Mouse (Mus musculus): ENCODE results near the gene Rab11fip3.

Gene Rab11fip3

GRCm38 (mm10) chr17:26087059-26087564 is 17.8 kb upstream of the Rab11fip3 start:
- in situ Hi-C loops (cut with MboI, MseI): no loop called here

GRCm38 (mm10) chr17:26080867-26081266 is 11.5 kb upstream of the Rab11fip3 start:
- in situ Hi-C loops (cut with MboI, MseI): no loop called here

- in situ Hi-C loops (cut with MboI, MseI): no loop called here
Observed at GRCm38 (mm10) chr17:26078851-26079250, 9.5 kb upstream of the Rab11fip3 start.

GRCm38 (mm10) chr17:26075246-26075645 is 5.9 kb upstream of the Rab11fip3 start:
- in situ Hi-C loops (cut with MboI, MseI): no loop called here

- in situ Hi-C loops (cut with MboI, MseI): no loop called here
Observed at GRCm38 (mm10) chr17:26070136-26070535, 781 bp upstream of the Rab11fip3 start.

GRCm38 (mm10) chr17:26068024-26068830 is 1.1 kb downstream of the Rab11fip3 start:
- in situ Hi-C loops (cut with MboI, MseI): no loop called here

- in situ Hi-C loops (cut with MboI, MseI): no loop called here
Observed at GRCm38 (mm10) chr17:26066488-26067020, 2.8 kb downstream of the Rab11fip3 start.

GRCm38 (mm10) chr17:26064916-26065315 is 4.4 kb downstream of the Rab11fip3 start:
- in situ Hi-C loops (cut with MboI, MseI): no loop called here

- in situ Hi-C loops (cut with MboI, MseI): no loop called here
Observed at GRCm38 (mm10) chr17:26057787-26058567, 11.4 kb downstream of the Rab11fip3 start.

GRCm38 (mm10) chr17:26057278-26057677 is 12.1 kb downstream of the Rab11fip3 start:
- in situ Hi-C loops (cut with MboI, MseI): no loop called here

- in situ Hi-C loops (cut with MboI, MseI): no loop called here
Observed at GRCm38 (mm10) chr17:26055164-26055563, 14.2 kb downstream of the Rab11fip3 start.

GRCm38 (mm10) chr17:26054133-26054845 is 15.1 kb downstream of the Rab11fip3 start:
- in situ Hi-C loops (cut with MboI, MseI): no loop called here

GRCm38 (mm10) chr17:26052706-26053105 is 16.6 kb downstream of the Rab11fip3 start:
- in situ Hi-C loops (cut with MboI, MseI): no loop called here

GRCm38 (mm10) chr17:26052074-26052473 is 17.3 kb downstream of the Rab11fip3 start:
- in situ Hi-C loops (cut with MboI, MseI): no loop called here

- in situ Hi-C loops (cut with MboI, MseI): no loop called here
Observed at GRCm38 (mm10) chr17:26048118-26048517, 21.2 kb downstream of the Rab11fip3 start.

- in situ Hi-C loops (cut with MboI, MseI): no loop called here
Observed at GRCm38 (mm10) chr17:26046253-26046997, 22.9 kb downstream of the Rab11fip3 start.

GRCm38 (mm10) chr17:26045285-26045684 is 24.1 kb downstream of the Rab11fip3 start:
- in situ Hi-C loops (cut with MboI, MseI): no loop called here

- in situ Hi-C loops (cut with MboI, MseI): no loop called here
Observed at GRCm38 (mm10) chr17:26043249-26043636, 26.1 kb downstream of the Rab11fip3 start.

GRCm38 (mm10) chr17:26042599-26043248 is 26.6 kb downstream of the Rab11fip3 start:
- in situ Hi-C loops (cut with MboI, MseI): no loop called here

GRCm38 (mm10) chr17:26041111-26041802 is 28.1 kb downstream of the Rab11fip3 start:
- in situ Hi-C loops (cut with MboI, MseI): no loop called here

All from T-helper 17 cell (primary cell).